Mouse (Mus musculus) left cerebral cortex, adult 9 months (tissue): ENCODE measurements around the gene Creb3l4.
"Not testable (repeated sequence)": the region's sequence is repeated elsewhere in the genome, so short reads cannot be mapped to it uniquely, and the experiment has no call there.

Experiments
- DNase-seq, 2 experiments: peaks; one replicate each; pipeline ENCODE4 v3.0.0; 2022; ENCODE audit warnings: low spot score in 2 of 2

The Creb3l4 gene

GRCm38 (mm10) chr3:90242984-90243775, at the start of gene Creb3l4:
TSS of gene Creb3l4 (minus strand) at chr3:90243512.
- peak in 1 of 2 experiments; percentile 42 for DNase-seq

GRCm38 (mm10) chr3:90292345-90293275, 49.3 kb upstream of the Creb3l4 start, which contains the start of gene Gatad2b:
TSS of gene Gatad2b (plus strand) at chr3:90293178.
- DNase-seq = peak; percentile 100

- DNase-seq = no peak
Observed at GRCm38 (mm10) chr3:90291982-90292344, 48.7 kb upstream of the Creb3l4 start.

- no peak for DNase-seq
Observed at GRCm38 (mm10) chr3:90290602-90291001, 47.3 kb upstream of the Creb3l4 start.

GRCm38 (mm10) chr3:90289403-90289802, 46.1 kb upstream of the Creb3l4 start:
- DNase-seq = not testable (repeated sequence)

GRCm38 (mm10) chr3:90284150-90284549, 40.8 kb upstream of the Creb3l4 start:
- DNase-seq = no peak

- DNase-seq = peak in 1 of 2 experiments; percentile 38
Observed at GRCm38 (mm10) chr3:90280708-90281107, 37.4 kb upstream of the Creb3l4 start.

GRCm38 (mm10) chr3:90279743-90280142, 36.4 kb upstream of the Creb3l4 start:
- no peak for DNase-seq

GRCm38 (mm10) chr3:90279216-90279615, 35.9 kb upstream of the Creb3l4 start:
- no peak for DNase-seq

GRCm38 (mm10) chr3:90278211-90278610, 34.9 kb upstream of the Creb3l4 start:
- DNase-seq = no peak

GRCm38 (mm10) chr3:90277793-90278192, 34.5 kb upstream of the Creb3l4 start:
- DNase-seq = no peak

- DNase-seq = no peak
Observed at GRCm38 (mm10) chr3:90276858-90277257, 33.5 kb upstream of the Creb3l4 start.

GRCm38 (mm10) chr3:90275286-90275685, 32.0 kb upstream of the Creb3l4 start:
- DNase-seq = no peak

- no peak for DNase-seq
Observed at GRCm38 (mm10) chr3:90273855-90274254, 30.5 kb upstream of the Creb3l4 start.

GRCm38 (mm10) chr3:90272170-90272569, 28.9 kb upstream of the Creb3l4 start:
- DNase-seq = no peak

GRCm38 (mm10) chr3:90270784-90271183, 27.5 kb upstream of the Creb3l4 start:
- no peak for DNase-seq

GRCm38 (mm10) chr3:90268971-90269370, 25.7 kb upstream of the Creb3l4 start:
- DNase-seq = no peak

GRCm38 (mm10) chr3:90268190-90268589, 24.9 kb upstream of the Creb3l4 start:
- DNase-seq = no peak

- no peak for DNase-seq
Observed at GRCm38 (mm10) chr3:90266901-90267775, 23.8 kb upstream of the Creb3l4 start.

GRCm38 (mm10) chr3:90265932-90266741, 22.8 kb upstream of the Creb3l4 start:
- DNase-seq = no peak
